Mouse (Mus musculus) bone marrow, adult 2 months (tissue): ENCODE results near the gene Tmc8.

Experiments
- CTCF ChIP-seq: fragments of 200-500 bp; IDR thresholded peaks from 2 replicates; pipeline ENCODE4 v1.5.1; 2011; ENCODE audit warnings: low read length, control low read depth; ENCODE audit not compliant: control insufficient read depth, insufficient read depth
- POLR2A ChIP-seq: fragments of 200-500 bp; IDR thresholded peaks from 2 replicates; pipeline ENCODE4 v1.6.1; 2011; ENCODE audit warnings: low read depth, mild to moderate bottlenecking, control low read depth, low read length, borderline replicate concordance; ENCODE audit not compliant: control insufficient read depth

DNA sequence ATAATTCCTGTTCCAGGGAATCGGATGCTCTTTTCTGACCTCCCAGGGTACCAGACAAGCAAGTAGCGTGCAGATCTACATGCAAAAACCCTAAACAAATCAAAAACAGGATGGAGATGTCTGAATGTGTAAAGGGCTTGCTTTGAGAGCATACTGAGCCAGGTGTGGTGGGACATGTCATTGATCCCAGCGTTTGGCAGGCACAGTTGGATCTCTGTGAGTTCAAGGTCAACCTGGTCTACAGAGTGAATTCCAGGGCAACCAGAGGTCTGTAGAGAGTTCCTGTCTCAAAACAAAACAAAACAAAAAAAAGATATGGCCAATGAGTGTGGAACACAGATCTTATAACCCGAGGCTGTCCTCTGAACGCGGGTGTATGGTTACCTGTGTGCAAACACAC lies 41.5 kb downstream of the Tmc8 start:
- TF ChIP-seq POLR2A (no peak), CTCF (no peak)
